Mouse (Mus musculus) brain, embryonic 14.5 days (tissue): Measurements from ENCODE around the gene Cacnb3.

Experiments used
- CTCF ChIP-seq: fragments of 200-500 bp; IDR thresholded peaks from 2 replicates; pipeline ENCODE4 v1.5.1; 2012; ENCODE audit warnings: inconsistent platforms, mild to moderate bottlenecking, moderate library complexity, borderline replicate concordance; ENCODE audit not compliant: insufficient read depth, insufficient read length; ENCODE audit errors: extremely low read depth
- POLR2A ChIP-seq: fragments of 200-500 bp; IDR thresholded peaks from 2 replicates; pipeline ENCODE4 v1.6.1; 2012; ENCODE audit warnings: mild to moderate bottlenecking, inconsistent platforms, borderline replicate concordance; ENCODE audit not compliant: poor library complexity, insufficient read depth, insufficient read length, severe bottlenecking; ENCODE audit errors: extremely low read depth

- no peak for TF ChIP-seq CTCF
- TF ChIP-seq POLR2A = no peak
These were observed 34.0 kb upstream of the Cacnb3 start for GRCm38 (mm10) chr15:98596609-98597008.
